Mouse (Mus musculus) midbrain, embryonic 11.5 days (tissue): Measurements from ENCODE around the gene Zbtb20. TPM values are rescaled to one million over a fixed set of nuclear protein-coding genes. Genes with fewer than 3 reads are reported as not detected.

Experiments used
- ATAC-seq: fragments of 200-750 bp; cut with Nextera tagmentation; 2 replicates; pipeline ENCODE4 v1.8.0; 2017; ENCODE audit warnings: moderate TSS enrichment, moderate library complexity; ENCODE audit not compliant: low FRiP score
- DNase-seq: peaks from one replicate; pipeline ENCODE4 v3.0.0; 2015; ENCODE audit warnings: low spot score; ENCODE audit errors: missing footprints
- H3K27ac ChIP-seq: fragments of 300-500 bp; sonication (generic); 2 replicates; pipeline ENCODE4 v1.5.1; 2014; ENCODE audit warnings: low read depth, low read length
- H3K27me3 ChIP-seq: fragments of 300-500 bp; sonication (generic); 2 replicates; pipeline ENCODE4 v1.6.1; 2014; ENCODE audit warnings: mild to moderate bottlenecking, low read length, moderate library complexity, mixed read lengths; ENCODE audit not compliant: control insufficient read depth, insufficient read depth
- H3K36me3 ChIP-seq: fragments of 300-500 bp; sonication (generic); 2 replicates; pipeline ENCODE4 v1.6.1; 2014; ENCODE audit warnings: mild to moderate bottlenecking, low read length, moderate library complexity, mixed read lengths; ENCODE audit not compliant: control insufficient read depth, insufficient read depth
- H3K4me1 ChIP-seq: fragments of 300-500 bp; sonication (generic); 2 replicates; pipeline ENCODE4 v1.6.1; 2014; ENCODE audit warnings: low read length; ENCODE audit not compliant: control insufficient read depth, insufficient read depth
- H3K4me2 ChIP-seq: fragments of 300-500 bp; sonication (generic); 2 replicates; pipeline ENCODE4 v1.6.1; 2014; ENCODE audit warnings: mild to moderate bottlenecking, moderate library complexity
- H3K4me3 ChIP-seq: fragments of 300-500 bp; sonication (generic); 2 replicates; pipeline ENCODE4 v1.5.1; 2014; ENCODE audit warnings: low read depth, low read length
- H3K9ac ChIP-seq: fragments of 300-500 bp; sonication (generic); 2 replicates; pipeline ENCODE4 v1.6.1; 2014; ENCODE audit warnings: low read length
- H3K9me3 ChIP-seq: fragments of 300-500 bp; sonication (generic); 2 replicates; pipeline ENCODE4 v1.6.1; 2016; ENCODE audit warnings: low read length; ENCODE audit not compliant: control insufficient read depth
- WGBS: fragments of 180-500 bp; shearing (Covaris S2); extraction: QIAGEN DNeasy Blood & Tissue Kit; methylation state at CpG from one replicate; pipeline ENCODE4 v1.1.7; 2014; 5-methylcytosine and 5-hydroxymethylcytosine counted together
- microRNA counts: library from miRNA; unstranded; fragments of <30 nt; microRNA quantifications from one replicate; lab custom pipeline; 2015
- microRNA-seq: library from miRNA; unstranded; fragments of <30 nt; microRNA quantifications from one replicate; pipeline ENCODE4, GENCODE M21; 2017
- polyA plus RNA-seq: library from polyadenylated mRNA; unstranded; fragments of >200 nt; fragmentation: Nextera tagmentation; extraction: Ambion mirVana; gene quantifications from 2 replicates; pipeline ENCODE4 v1.2.1, GENCODE M21; 2014

Gene Zbtb20
- polyA plus RNA-seq, 1 experiment from 2014 or later: 45.6 TPM

DNA sequence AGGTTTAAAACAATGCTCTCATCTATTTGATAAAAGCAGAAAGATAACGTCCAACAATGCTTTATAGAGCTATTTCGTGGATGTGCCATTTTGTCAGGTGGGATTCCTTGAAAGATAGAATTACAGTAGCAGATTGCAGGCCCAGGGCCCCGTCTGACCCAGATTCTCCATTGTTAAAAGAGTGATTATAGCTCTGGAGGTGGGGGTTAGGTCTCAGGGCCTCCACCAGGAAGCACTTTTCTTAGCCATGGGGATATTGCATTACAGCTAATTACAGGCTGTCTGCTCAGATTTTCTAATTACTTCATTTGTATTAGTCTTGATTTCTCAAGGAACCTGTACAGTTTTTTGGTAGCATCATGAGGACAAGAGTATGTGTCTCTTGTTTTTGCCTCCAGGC, 798.7 kb downstream of the Zbtb20 start:
- Histone ChIP-seq H3K9me3 (no peaks in the 10 kb centered on the region), H3K27ac (no peak overlapping the region), H3K27me3 (no peaks in the 10 kb centered on the region), H3K9ac (no peak overlapping the region), H3K4me3 (no peak overlapping the region), H3K4me2 (no peak overlapping the region), H3K36me3 (no peaks in the 10 kb centered on the region), H3K4me1 (no peaks in the 10 kb centered on the region)
- DNase-seq (no peak), ATAC-seq (no peak)
- WGBS: 84% methylated on average over 3 of the region's 3 CpGs

DNA sequence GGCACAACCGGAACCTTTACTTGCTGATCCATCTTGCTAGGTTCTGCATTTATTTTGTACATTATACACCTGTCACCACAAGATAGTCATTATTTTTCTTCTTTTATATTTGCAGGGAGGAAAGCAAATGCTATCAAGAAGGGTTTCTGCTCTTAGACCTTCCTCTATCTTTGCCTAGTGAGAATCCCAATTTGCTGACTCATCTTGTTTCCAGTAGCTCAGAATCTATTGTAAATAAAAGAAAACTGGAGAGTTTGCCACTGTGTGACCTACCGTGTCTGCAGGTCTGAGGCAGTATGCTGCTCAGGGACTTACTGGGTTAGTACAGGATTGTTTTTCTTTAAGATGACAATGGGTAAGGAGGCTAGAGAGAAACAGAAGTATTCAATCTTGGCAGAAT, 812.3 kb downstream of the Zbtb20 start:
- 85% methylated on average over 2 of the region's 2 CpGs for WGBS
- Histone ChIP-seq H3K27ac (no peak overlapping the region), H3K4me1 (no peaks in the 10 kb centered on the region), H3K36me3 (no peaks in the 10 kb centered on the region), H3K9ac (no peak overlapping the region), H3K9me3 (no peaks in the 10 kb centered on the region), H3K27me3 (no peaks in the 10 kb centered on the region), H3K4me2 (no peak overlapping the region), H3K4me3 (no peak overlapping the region)
- ATAC-seq: no peak
- DNase-seq: no peak

- Histone ChIP-seq H3K27me3 (no peaks in the 10 kb centered on the region), H3K4me3 (no peak overlapping the region), H3K4me1 (no peaks in the 10 kb centered on the region), H3K27ac (no peak overlapping the region), H3K4me2 (no peak overlapping the region), H3K36me3 (no peaks in the 10 kb centered on the region), H3K9me3 (no peaks in the 10 kb centered on the region), H3K9ac (no peak overlapping the region)
- ATAC-seq: no peak
- peak; percentile 53 for DNase-seq
- WGBS: 89% methylated on average over 3 of the region's 3 CpGs
These were observed 814.6 kb downstream of the Zbtb20 start for GRCm38 (mm10) chr16:43690211-43690690.

GRCm38 (mm10) chr16:43690912-43691311, 815.2 kb downstream of the Zbtb20 start:
- H3K4me1 ChIP-seq: no peaks in the 10 kb centered on the region
- no peak overlapping the region for H3K4me3 ChIP-seq
- H3K36me3 ChIP-seq: no peaks in the 10 kb centered on the region
- no peak for ATAC-seq
- no peak overlapping the region for H3K27ac ChIP-seq
- WGBS: 85% methylated on average over 2 of the region's 2 CpGs
- no peak overlapping the region for H3K4me2 ChIP-seq
- no peak overlapping the region for H3K9ac ChIP-seq
- peak; percentile 61 for DNase-seq
- no peaks in the 10 kb centered on the region for H3K27me3 ChIP-seq
- no peaks in the 10 kb centered on the region for H3K9me3 ChIP-seq

DNA sequence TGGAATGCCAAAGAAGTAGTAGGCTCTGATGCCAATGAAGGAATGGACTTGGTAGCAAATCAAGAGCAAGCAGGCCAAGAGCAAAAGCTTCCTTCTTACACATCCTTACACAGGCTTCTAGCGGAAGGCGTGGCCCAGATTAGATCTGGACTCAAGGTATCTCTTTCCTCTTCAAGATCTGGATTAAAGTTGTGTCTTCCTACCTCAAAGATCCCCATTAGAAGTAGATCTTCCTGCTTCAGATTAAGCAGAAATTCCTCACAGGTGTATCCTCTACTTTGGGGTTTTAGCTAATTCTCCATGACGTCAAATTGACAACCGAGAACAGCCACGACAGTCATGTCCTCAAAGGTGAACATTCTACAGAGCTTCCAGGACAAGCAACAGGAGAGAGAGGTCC, 816.1 kb downstream of the Zbtb20 start:
- Histone ChIP-seq H3K4me3 (no peak overlapping the region), H3K27me3 (no peaks in the 10 kb centered on the region), H3K9me3 (no peaks in the 10 kb centered on the region), H3K4me1 (no peaks in the 10 kb centered on the region), H3K4me2 (no peak overlapping the region), H3K36me3 (no peaks in the 10 kb centered on the region), H3K9ac (no peak overlapping the region), H3K27ac (no peak overlapping the region)
- WGBS: 94% methylated on average over 5 of the region's 5 CpGs
- ATAC-seq (no peak), DNase-seq (peak; percentile 23)

MicroRNAs encoded within 50 kb of the gene (microRNA counts, 519-probe panel; counts per million panel counts)
- microRNA mmu-miR-568 (lab: Ali Mortazavi, UCI): not detected

Small RNA genes within 50 kb of the gene (microRNA-seq; reads per million reads assigned to microRNA genes)
- not detected for gene Mir568
